Mouse (Mus musculus) ES-E14 (cell line): Measurements from ENCODE around the gene Sec14l5. TPM values are rescaled to one million over a fixed set of nuclear protein-coding genes. Genes with fewer than 3 reads are reported as not detected.

Experiments used
- DNase-seq: peaks from one replicate; pipeline ENCODE4 v3.0.0-alpha.2; 2013; ENCODE audit warnings: low read depth, low spot score
- H3K27ac ChIP-seq: 2 replicates; pipeline ENCODE4 v1.5.1; 2012; ENCODE audit warnings: low read depth, mild to moderate bottlenecking, low read length, moderate library complexity, mixed read lengths; ENCODE audit not compliant: poor library complexity, insufficient read depth, severe bottlenecking
- H3K36me3 ChIP-seq: 2 replicates; pipeline ENCODE4 v1.6.1; 2012; ENCODE audit warnings: mild to moderate bottlenecking, low read length, moderate library complexity, mixed read lengths; ENCODE audit not compliant: control insufficient read depth, poor library complexity, insufficient read depth, severe bottlenecking
- H3K4me1 ChIP-seq, 2 experiments: fragments of 150-350 bp in 1 of 2; sonication (generic) in 1 of 2; 2 replicates each; pipeline ENCODE4 v1.6.1; 2012; ENCODE audit warnings: low read length in 2 of 2, mild to moderate bottlenecking in 1 of 2, mixed read lengths in 1 of 2; ENCODE audit not compliant: control insufficient read depth in 2 of 2, insufficient read depth in 2 of 2, poor library complexity in 1 of 2
- H3K4me3 ChIP-seq, 2 experiments: fragments of 150-350 bp in 1 of 2; sonication (generic) in 1 of 2; 2 replicates each; pipeline ENCODE4 v1.5.1; 2012; ENCODE audit warnings: low read length in 2 of 2, low read depth in 1 of 2, mild to moderate bottlenecking in 1 of 2, mixed read lengths in 1 of 2; ENCODE audit not compliant: insufficient read depth in 1 of 2, poor library complexity in 1 of 2, severe bottlenecking in 1 of 2
- H3K9ac ChIP-seq: 2 replicates; pipeline ENCODE4 v1.6.1; 2012; ENCODE audit warnings: low read depth, mild to moderate bottlenecking, low read length, mixed read lengths; ENCODE audit not compliant: poor library complexity, insufficient read depth, severe bottlenecking
- H3K9me3 ChIP-seq: fragments of 150-350 bp; sonication (generic); 2 replicates; pipeline ENCODE4 v1.6.1; 2012; ENCODE audit warnings: low read depth, mild to moderate bottlenecking, low read length; ENCODE audit not compliant: control insufficient read depth, insufficient read depth
- CHD2 ChIP-seq: IDR thresholded peaks from 2 replicates; pipeline ENCODE4 v1.6.1; 2014; ENCODE audit warnings: mild to moderate bottlenecking, low read depth, low read length, inconsistent platforms
- HCFC1 ChIP-seq: IDR thresholded peaks from 2 replicates; pipeline ENCODE4 v1.6.1; 2012; ENCODE audit warnings: low read length, inconsistent platforms, borderline replicate concordance; ENCODE audit not compliant: insufficient read depth
- MAFK ChIP-seq: IDR thresholded peaks from 2 replicates; pipeline ENCODE4 v1.6.1; 2014; ENCODE audit warnings: mild to moderate bottlenecking, low read depth, low read length, inconsistent platforms; ENCODE audit not compliant: insufficient read depth
- ZC3H11A ChIP-seq: IDR thresholded peaks from 2 replicates; pipeline ENCODE4 v1.6.1; 2012; ENCODE audit warnings: low read depth, mild to moderate bottlenecking, inconsistent platforms, low read length, borderline replicate concordance
- ZNF384 ChIP-seq: IDR thresholded peaks from 2 replicates; pipeline ENCODE4 v1.6.1; 2012; ENCODE audit warnings: low read depth, low read length, inconsistent platforms
- in situ Hi-C, 2 experiments: fragments of 600-800 bp; cut with MboI; formaldehyde crosslinking; loops; one replicate each; pipeline ENCODE4 v1.15.1; 2025; ENCODE audit warnings: low sequenced_read_pairs in 2 of 2, inconsistent platforms in 1 of 2; ENCODE audit not compliant: unreplicated experiment in 2 of 2
- total RNA-seq: library from RNA; depleted of rRNA; stranded (reverse); fragments of 300-350 nt; gene quantifications from 2 replicates; pipeline ENCODE4 v1.2.3, GENCODE M21; 2012

Gene Sec14l5
- total RNA-seq, 1 experiment, result 1.3 TPM

DNA sequence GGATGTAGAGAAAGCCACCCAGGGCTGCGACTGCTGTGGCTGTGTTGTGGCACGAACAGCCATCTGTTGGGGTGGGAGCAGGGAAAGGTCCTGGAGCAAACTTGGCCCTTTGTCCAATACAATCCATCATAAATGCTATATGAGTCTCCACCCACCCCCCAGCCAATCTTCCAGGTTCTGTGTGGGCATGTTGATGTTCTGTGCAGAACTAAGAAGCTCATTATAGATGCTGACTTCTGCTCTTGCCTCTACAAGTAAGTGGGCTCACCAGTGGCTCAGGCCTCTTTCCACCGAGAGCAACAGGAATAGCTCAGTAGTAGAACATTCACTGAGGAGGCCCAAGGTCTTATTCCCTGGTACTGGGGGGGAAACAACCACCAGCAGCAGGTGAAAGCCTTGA, 65.2 kb downstream of the Sec14l5 start:
- in situ Hi-C loops, result no loop called here
- Histone ChIP-seq H3K4me3 (no peak overlapping the region), H3K4me1 (no peaks in the 10 kb centered on the region), H3K9me3 (no peaks in the 10 kb centered on the region), H3K27ac (no peak overlapping the region), H3K36me3 (no peaks in the 10 kb centered on the region), H3K9ac (no peak overlapping the region)
- no peak for DNase-seq
- TF ChIP-seq CHD2 (no peak), ZNF384 (no peak), ZC3H11A (no peak), HCFC1 (no peak), MAFK (no peak)

DNA sequence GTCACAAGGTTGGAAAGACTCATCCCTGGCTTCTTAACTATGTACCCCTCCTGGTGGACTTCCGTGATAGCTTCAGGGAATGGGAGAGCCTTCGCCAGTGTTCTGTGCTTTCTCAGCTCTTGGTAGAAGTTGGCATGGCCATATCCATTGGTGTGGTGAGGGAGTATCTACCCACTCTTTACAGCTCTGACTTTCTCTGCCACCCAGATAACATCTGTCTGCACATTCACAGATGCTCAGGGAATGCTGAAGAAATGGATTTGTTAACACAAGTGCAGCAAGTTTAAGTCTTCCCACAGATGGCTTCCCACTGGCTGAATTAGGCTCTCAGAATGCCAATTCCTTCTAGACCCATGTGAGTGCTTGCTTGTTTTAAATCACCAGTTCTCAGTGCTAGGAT, 67.2 kb downstream of the Sec14l5 start:
- H3K4me3 ChIP-seq, result no peak overlapping the region
- in situ Hi-C loops, result no loop called here
- TF ChIP-seq ZNF384 (no peak), CHD2 (no peak), HCFC1 (no peak), MAFK (no peak), ZC3H11A (no peak)
- no peak for DNase-seq
- no peaks in the 10 kb centered on the region for H3K36me3 ChIP-seq
- H3K9me3 ChIP-seq, result no peaks in the 10 kb centered on the region
- no peak overlapping the region for H3K27ac ChIP-seq
- no peaks in the 10 kb centered on the region for H3K4me1 ChIP-seq
- H3K9ac ChIP-seq, result no peak overlapping the region

DNA sequence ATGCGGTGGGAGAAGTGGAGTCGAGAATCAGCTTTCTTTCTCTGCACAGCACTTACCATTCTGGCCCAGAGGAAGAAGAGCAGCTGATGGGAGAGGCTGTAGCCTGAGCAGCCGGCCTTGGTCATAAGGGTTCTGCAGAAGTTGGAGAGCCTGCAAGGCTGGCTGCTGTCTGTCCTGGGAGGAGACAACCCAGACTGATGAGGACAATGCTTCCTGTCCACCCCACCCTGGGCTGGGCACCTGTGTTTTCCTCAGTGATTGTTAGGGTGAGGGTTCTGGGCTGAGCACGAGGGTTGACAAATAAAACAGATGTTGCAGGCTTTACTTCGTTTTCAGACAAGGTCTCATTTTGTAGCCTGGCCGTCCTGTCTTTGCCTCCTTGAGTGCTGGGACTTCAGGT, 69.8 kb downstream of the Sec14l5 start:
- H3K4me1 ChIP-seq, result no peaks in the 10 kb centered on the region
- H3K27ac ChIP-seq, result no peak overlapping the region
- TF ChIP-seq HCFC1, result no peak
- H3K9me3 ChIP-seq, result no peaks in the 10 kb centered on the region
- H3K9ac ChIP-seq, result no peak overlapping the region
- no peak overlapping the region for H3K4me3 ChIP-seq
- H3K36me3 ChIP-seq, result no peaks in the 10 kb centered on the region
- in situ Hi-C loops, result no loop called here
- no peak for DNase-seq

DNA sequence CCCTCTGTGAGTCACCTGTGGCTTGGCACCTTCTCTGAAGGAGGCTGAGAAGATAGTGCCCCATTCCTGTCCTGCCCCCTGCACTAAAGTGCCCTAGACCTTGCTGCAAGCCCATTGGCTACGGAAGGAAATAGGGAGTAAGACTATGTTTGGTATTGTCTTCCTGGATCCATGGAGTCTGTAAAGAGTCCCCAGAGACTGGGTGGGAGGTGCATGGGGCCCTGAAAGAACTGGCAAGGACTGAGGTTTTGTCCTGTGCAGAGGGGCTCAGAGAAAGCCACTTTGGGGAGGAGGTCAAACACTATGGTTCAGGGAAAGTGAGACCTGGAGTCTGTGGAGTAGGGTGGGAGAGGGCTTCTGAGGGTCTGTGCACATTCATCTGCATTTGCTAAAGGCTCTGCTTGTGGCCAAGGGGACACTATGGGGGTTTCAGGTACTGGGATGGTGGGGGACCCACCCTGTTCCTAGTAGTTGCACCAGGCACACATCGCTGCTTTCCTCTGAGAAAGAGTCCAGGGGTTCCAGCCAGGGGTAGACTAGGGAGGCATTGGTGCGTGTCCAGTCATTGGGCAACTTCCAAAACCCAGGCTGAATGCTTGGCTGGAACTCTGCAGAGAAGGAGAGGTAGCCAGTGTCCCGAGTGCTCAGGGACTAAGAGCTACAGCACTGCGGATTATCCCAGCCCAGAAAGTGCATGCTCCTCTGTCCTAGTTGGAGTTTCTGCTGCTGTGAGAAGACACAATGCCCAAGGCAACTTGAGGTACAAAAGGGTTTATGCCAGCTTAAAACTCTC, 70.6 kb downstream of the Sec14l5 start:
- Histone ChIP-seq H3K9ac (no peak overlapping the region), H3K4me1 (peaks cover 0 to 5% of the 10 kb centered on the region in 2 experiments; a peak in 1 of 4 replicates), H3K4me3 (no peak overlapping the region), H3K9me3 (no peaks in the 10 kb centered on the region), H3K27ac (no peak overlapping the region), H3K36me3 (no peaks in the 10 kb centered on the region)
- DNase-seq, result no peak
- TF ChIP-seq CHD2 (no peak), MAFK (no peak), ZC3H11A (no peak), ZNF384 (no peak), HCFC1 (no peak)
- in situ Hi-C loops, result no loop called here

DNA sequence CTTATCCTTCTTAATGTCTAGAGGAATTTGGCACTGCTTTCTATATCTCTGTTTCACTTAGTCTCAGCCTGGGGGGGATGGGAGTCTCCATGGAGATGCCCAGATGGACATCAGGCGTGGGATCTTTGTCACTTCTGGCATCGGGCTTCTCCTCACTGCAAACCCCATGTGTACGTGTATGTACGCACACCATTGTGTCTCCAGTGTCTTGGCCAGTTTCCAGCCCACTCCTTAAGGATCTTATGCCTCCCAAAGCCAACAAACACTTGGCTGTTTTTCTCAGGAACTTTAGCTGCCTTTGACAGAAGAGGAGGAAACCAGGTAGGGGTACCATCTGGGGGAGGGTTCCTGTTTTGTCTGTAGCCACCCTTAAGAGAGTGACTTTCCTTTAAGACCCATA, 74.5 kb downstream of the Sec14l5 start:
- Histone ChIP-seq H3K4me1 (peaks cover 0 to 5% of the 10 kb centered on the region in 2 experiments; a peak in 1 of 4 replicates), H3K9me3 (no peaks in the 10 kb centered on the region), H3K36me3 (no peaks in the 10 kb centered on the region), H3K4me3 (no peak overlapping the region), H3K27ac (no peak overlapping the region), H3K9ac (no peak overlapping the region)
- no peak for DNase-seq
- in situ Hi-C loops, result no loop called here
- TF ChIP-seq ZNF384 (no peak), ZC3H11A (no peak), CHD2 (no peak), MAFK (no peak), HCFC1 (no peak)
